Mouse (Mus musculus) limb, embryonic 12.5 days (tissue): ENCODE measurements at regions not wholly inside any gene's neighbourhood (a gene's known extent, or its start where the extent isn't known, plus 50 kb on each side); places are given as distances from the start of the nearest gene placed in this dataset.

Source experiments
- ATAC-seq: fragments of 200-750 bp; cut with Nextera tagmentation; 2 replicates; pipeline ENCODE4 v1.8.0; 2017; ENCODE audit warnings: low read depth, moderate TSS enrichment; ENCODE audit not compliant: insufficient number of reproducible peaks, insufficient read depth, low FRiP score, low TSS enrichment
- H3K27ac ChIP-seq: fragments of 300-500 bp; sonication (generic); 2 replicates; pipeline ENCODE4 v1.5.1; 2016; ENCODE audit warnings: mild to moderate bottlenecking, moderate library complexity
- H3K27me3 ChIP-seq: fragments of 300-500 bp; sonication (generic); 2 replicates; pipeline ENCODE4 v1.6.1; 2016; ENCODE audit warnings: mild to moderate bottlenecking, moderate library complexity
- H3K36me3 ChIP-seq: fragments of 300-500 bp; sonication (generic); 2 replicates; pipeline ENCODE4 v1.6.1; 2016; ENCODE audit warnings: mild to moderate bottlenecking, moderate library complexity
- H3K4me1 ChIP-seq: fragments of 300-500 bp; sonication (generic); replicated peaks from 2 replicates; pipeline ENCODE4 v1.6.1; 2016
- H3K4me2 ChIP-seq: fragments of 300-500 bp; sonication (generic); 2 replicates; pipeline ENCODE4 v1.6.1; 2016; ENCODE audit warnings: mild to moderate bottlenecking, moderate library complexity
- H3K4me3 ChIP-seq: fragments of 300-500 bp; sonication (generic); replicated peaks from 2 replicates; pipeline ENCODE4 v1.5.1; 2016; ENCODE audit warnings: mild to moderate bottlenecking
- H3K9ac ChIP-seq: fragments of 300-500 bp; sonication (generic); replicated peaks from 2 replicates; pipeline ENCODE4 v1.6.1; 2016; ENCODE audit warnings: mild to moderate bottlenecking, moderate library complexity
- H3K9me3 ChIP-seq: fragments of 300-500 bp; sonication (generic); 2 replicates; pipeline ENCODE4 v1.6.1; 2016; ENCODE audit warnings: mild to moderate bottlenecking, moderate library complexity
- WGBS: fragments of 180-500 bp; shearing (Covaris S2); methylation state at CpG from one replicate; pipeline ENCODE4 v1.1.7; 2016; 5-methylcytosine and 5-hydroxymethylcytosine counted together

DNA sequence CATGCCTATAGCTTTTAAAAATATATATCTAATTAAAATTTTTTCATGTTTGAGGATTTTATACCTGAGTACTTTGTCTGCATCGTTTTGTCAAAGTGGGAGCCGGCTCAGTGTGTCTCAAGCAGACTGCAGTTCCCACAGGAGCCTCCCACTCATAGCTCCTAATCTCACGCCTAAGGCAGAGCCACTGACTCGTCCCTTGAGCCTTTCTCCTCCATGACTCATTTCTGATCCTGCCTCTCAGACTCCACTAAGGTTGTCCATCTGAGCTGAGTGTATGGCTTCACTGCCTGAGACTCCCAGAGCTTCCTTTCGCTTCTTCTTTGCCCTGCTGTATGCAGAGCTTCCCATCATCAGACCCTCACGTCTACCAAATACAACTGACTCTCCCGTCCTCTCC lies 98.8 kb downstream of the Efnb2 start:
- H3K36me3 ChIP-seq = no peaks in the 10 kb centered on the region
- H3K9ac ChIP-seq = no peak overlapping the region
- no peak overlapping the region for H3K27ac ChIP-seq
- H3K4me3 ChIP-seq = no peak overlapping the region
- no peak overlapping the region for H3K4me2 ChIP-seq
- H3K4me1 ChIP-seq = peaks cover 3% of the 10 kb centered on the region; the same call in 1 of the 2 replicates
- no peaks in the 10 kb centered on the region for H3K27me3 ChIP-seq
- 76% methylated on average over 7 of the region's 7 CpGs for WGBS
- H3K9me3 ChIP-seq = no peaks in the 10 kb centered on the region
- no peak for ATAC-seq

GRCm38 (mm10) chr8:8558050-8558449 lies 103.0 kb downstream of the Efnb2 start:
- 75% methylated on average over 7 of the region's 7 CpGs for WGBS
- Histone ChIP-seq H3K4me2 (no peak overlapping the region), H3K9ac (no peak overlapping the region), H3K27me3 (no peaks in the 10 kb centered on the region; the same call in 1 of the 2 replicates), H3K36me3 (no peaks in the 10 kb centered on the region), H3K4me3 (no peak overlapping the region), H3K9me3 (no peaks in the 10 kb centered on the region), H3K4me1 (peaks cover 19% of the 10 kb centered on the region), H3K27ac (no peak overlapping the region)
- no peak for ATAC-seq

- H3K4me2 ChIP-seq = no peak overlapping the region
Measured at GRCm38 (mm10) chr8:8556152-8556551, 104.9 kb downstream of the Efnb2 start.

GRCm38 (mm10) chr8:8554691-8555090 lies 106.4 kb downstream of the Efnb2 start:
- ATAC-seq = no peak
- Histone ChIP-seq H3K9me3 (0 out of 2 replicates have a peak, but pooled peaks cover 4% of the 10 kb centered on the region), H3K4me1 (peaks cover 19% of the 10 kb centered on the region), H3K27ac (no peak overlapping the region), H3K4me3 (no peak overlapping the region), H3K4me2 (no peak overlapping the region), H3K9ac (no peak overlapping the region), H3K27me3 (no peaks in the 10 kb centered on the region; the same call in 1 of the 2 replicates), H3K36me3 (no peaks in the 10 kb centered on the region)
- WGBS = 92% methylated on average over 5 of the region's 5 CpGs

More at GRCm38 (mm10) chr8:8556152-8556551, 104.9 kb downstream of the Efnb2 start:
- H3K4me3 ChIP-seq = no peak overlapping the region
- H3K9ac ChIP-seq = no peak overlapping the region
- H3K27me3 ChIP-seq = no peaks in the 10 kb centered on the region; the same call in 1 of the 2 replicates
- H3K36me3 ChIP-seq = no peaks in the 10 kb centered on the region
- peak; percentile 42; the same call in 1 of the 2 replicates for ATAC-seq
- no peaks in the 10 kb centered on the region for H3K9me3 ChIP-seq
- 37% methylated on average over 10 of the region's 10 CpGs for WGBS
- H3K4me1 ChIP-seq = peaks cover 19% of the 10 kb centered on the region
- H3K27ac ChIP-seq = no peak overlapping the region

DNA sequence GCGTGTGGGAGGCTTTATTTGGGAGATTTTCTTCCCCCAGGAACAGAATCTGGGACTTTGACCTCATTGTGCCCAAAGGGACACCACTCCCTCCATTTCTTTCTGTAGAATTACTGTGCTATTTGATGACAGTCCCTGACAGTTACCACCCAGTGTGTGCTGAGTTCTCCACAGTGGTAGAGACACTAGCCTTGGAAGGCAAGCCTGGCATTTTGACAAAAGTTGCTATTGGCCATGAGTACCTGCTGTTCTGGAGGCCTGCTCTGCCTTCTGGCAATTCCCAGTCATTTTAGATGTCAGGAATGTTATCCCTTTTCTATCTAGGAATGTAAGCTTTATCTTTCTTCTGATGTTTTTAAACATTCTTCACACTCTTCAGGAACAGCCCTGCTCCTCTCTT lies 108.3 kb downstream of the Efnb2 start:
- H3K4me3 ChIP-seq = no peak overlapping the region
- H3K9ac ChIP-seq = no peak overlapping the region

DNA sequence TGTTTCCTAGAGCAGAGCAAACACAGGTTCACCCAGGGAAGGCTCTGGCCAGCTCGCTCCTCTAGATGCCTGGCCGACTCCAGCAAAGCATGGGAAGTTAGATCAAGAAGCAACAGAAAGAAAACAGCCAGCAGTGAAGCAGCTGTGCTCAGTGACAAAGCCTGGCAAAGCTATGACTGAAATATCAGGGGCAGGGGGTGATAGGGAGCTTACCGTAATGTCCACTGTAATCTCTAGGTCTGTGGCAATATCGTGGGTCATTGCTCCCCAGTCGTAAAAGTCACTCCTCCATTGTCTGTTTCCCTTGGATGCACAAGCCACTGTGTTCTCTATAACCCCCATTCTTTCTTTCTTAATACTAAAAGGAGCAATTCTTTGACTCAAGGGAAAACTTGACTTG lies 124.4 kb downstream of the Efnb2 start:
- Histone ChIP-seq H3K36me3 (no peaks in the 10 kb centered on the region), H3K4me2 (no peak overlapping the region), H3K27me3 (no peaks in the 10 kb centered on the region), H3K27ac (no peak overlapping the region), H3K9ac (no peak overlapping the region), H3K9me3 (no peaks in the 10 kb centered on the region), H3K4me3 (no peak overlapping the region), H3K4me1 (no peaks in the 10 kb centered on the region)
- no peak for ATAC-seq
- WGBS = 78% methylated on average over 5 of the region's 5 CpGs

More for the DNA sequence above, 108.3 kb downstream of the Efnb2 start:
- ATAC-seq = no peak
- no peaks in the 10 kb centered on the region; the same call in 1 of the 2 replicates for H3K27me3 ChIP-seq
- H3K36me3 ChIP-seq = no peaks in the 10 kb centered on the region
- H3K9me3 ChIP-seq = 0 out of 2 replicates have a peak, but pooled peaks cover 4% of the 10 kb centered on the region
- H3K27ac ChIP-seq = no peak overlapping the region
- WGBS = 87% methylated on average over 1 of the region's 1 CpGs
- no peak overlapping the region for H3K4me2 ChIP-seq
- H3K4me1 ChIP-seq = peaks cover 19% of the 10 kb centered on the region

DNA sequence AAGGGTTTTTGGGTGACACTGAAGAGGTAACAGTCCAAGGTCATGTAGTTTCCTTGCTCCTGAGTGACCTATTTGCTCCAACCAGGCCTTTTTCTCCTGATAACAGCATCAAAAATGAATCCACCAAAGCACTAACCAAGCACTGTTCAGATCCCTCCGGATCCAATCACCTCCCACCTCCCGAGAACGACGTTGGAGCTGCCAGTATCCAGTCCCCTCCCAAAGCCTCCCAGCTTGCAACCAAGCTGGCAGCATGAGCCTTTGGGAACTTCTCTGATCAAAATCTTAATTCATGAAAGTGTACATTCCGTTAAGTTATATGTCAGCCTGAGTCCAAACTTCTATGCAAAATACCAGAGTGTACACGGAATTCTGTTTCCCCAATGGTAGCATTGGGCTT lies 126.3 kb downstream of the Efnb2 start:
- no peaks in the 10 kb centered on the region for H3K4me1 ChIP-seq
- H3K36me3 ChIP-seq = no peaks in the 10 kb centered on the region
- ATAC-seq = no peak
- H3K9ac ChIP-seq = no peak overlapping the region
- 61% methylated on average over 6 of the region's 6 CpGs for WGBS
- H3K27me3 ChIP-seq = no peaks in the 10 kb centered on the region
- no peak overlapping the region for H3K4me3 ChIP-seq
- no peak overlapping the region for H3K27ac ChIP-seq
- H3K4me2 ChIP-seq = no peak overlapping the region
- no peaks in the 10 kb centered on the region for H3K9me3 ChIP-seq

GRCm38 (mm10) chr8:8532907-8533306 lies 128.1 kb downstream of the Efnb2 start:
- Histone ChIP-seq H3K4me1 (no peaks in the 10 kb centered on the region), H3K36me3 (no peaks in the 10 kb centered on the region), H3K4me3 (no peak overlapping the region), H3K4me2 (no peak overlapping the region), H3K27me3 (no peaks in the 10 kb centered on the region), H3K9ac (no peak overlapping the region), H3K9me3 (no peaks in the 10 kb centered on the region), H3K27ac (no peak overlapping the region)
- ATAC-seq = no peak
- whole genome bisulfite sequencing = 87% methylated on average over 5 of the region's 5 CpGs

GRCm38 (mm10) chr8:8530540-8530939 lies 130.5 kb downstream of the Efnb2 start:
- ATAC-seq = no peak
- WGBS = 66% methylated on average over 5 of the region's 5 CpGs
- Histone ChIP-seq H3K4me1 (no peaks in the 10 kb centered on the region), H3K27ac (no peak overlapping the region), H3K36me3 (no peaks in the 10 kb centered on the region), H3K9me3 (no peaks in the 10 kb centered on the region), H3K4me3 (no peak overlapping the region), H3K4me2 (no peak overlapping the region), H3K9ac (no peak overlapping the region), H3K27me3 (no peaks in the 10 kb centered on the region)

DNA sequence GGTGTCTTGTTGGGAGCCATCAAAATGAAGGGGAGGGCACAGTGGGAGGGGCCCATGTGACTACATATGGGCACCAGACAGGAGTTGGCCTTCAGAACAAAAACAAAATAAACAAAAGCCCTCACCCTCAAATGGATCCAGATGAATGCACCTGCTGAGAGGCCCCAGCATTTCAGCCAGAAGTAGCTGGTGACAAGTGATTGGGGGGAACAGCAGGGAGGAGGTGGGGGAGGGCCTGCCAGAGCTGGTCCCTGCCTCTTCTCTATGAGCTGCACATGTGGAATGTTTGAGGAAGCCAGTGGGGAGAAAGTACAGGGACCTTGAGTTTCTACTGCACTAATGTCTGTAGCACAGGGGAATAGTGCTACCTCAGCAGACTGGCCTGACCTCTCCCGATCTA lies 139.5 kb downstream of the Efnb2 start:
- Histone ChIP-seq H3K27ac (no peak overlapping the region), H3K4me1 (peaks cover 17% of the 10 kb centered on the region), H3K27me3 (no peaks in the 10 kb centered on the region), H3K9me3 (no peaks in the 10 kb centered on the region), H3K4me2 (no peak overlapping the region), H3K9ac (no peak overlapping the region), H3K36me3 (no peaks in the 10 kb centered on the region), H3K4me3 (no peak overlapping the region)
- 70% methylated on average over 1 of the region's 1 CpGs for WGBS
- ATAC-seq = no peak; the same call in 1 of the 2 replicates

- H3K4me2 ChIP-seq = no peak overlapping the region
- WGBS = 85% methylated on average over 3 of the region's 3 CpGs
- no peak for ATAC-seq
Measured at GRCm38 (mm10) chr8:8519772-8520191, 141.3 kb downstream of the Efnb2 start.

DNA sequence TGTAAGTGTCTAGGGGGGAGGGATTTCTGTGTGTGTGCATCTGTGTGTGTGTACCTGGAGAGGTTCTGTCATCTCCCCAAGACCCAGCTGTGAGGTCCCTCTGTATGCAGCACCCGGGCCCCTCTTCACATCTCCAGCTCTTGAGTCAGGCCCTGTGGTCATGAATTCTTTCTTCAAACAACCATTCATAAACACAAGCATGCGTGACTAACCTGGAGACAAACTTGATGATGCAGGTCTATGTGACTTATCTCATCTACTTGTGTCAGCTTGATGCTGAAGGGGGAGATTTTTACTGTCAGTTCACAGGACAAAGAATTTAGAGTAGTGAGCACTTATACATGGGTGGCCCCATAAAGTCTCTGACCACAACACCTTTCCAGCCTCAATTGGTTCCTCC lies 143.4 kb downstream of the Efnb2 start:
- 78% methylated on average over 2 of the region's 2 CpGs for WGBS
- Histone ChIP-seq H3K9ac (no peak overlapping the region), H3K9me3 (no peaks in the 10 kb centered on the region), H3K36me3 (no peaks in the 10 kb centered on the region), H3K27ac (no peak overlapping the region), H3K4me3 (no peak overlapping the region), H3K27me3 (no peaks in the 10 kb centered on the region), H3K4me2 (no peak overlapping the region), H3K4me1 (peaks cover 12% of the 10 kb centered on the region)
- ATAC-seq = no peak

More at GRCm38 (mm10) chr8:8519772-8520191, 141.3 kb downstream of the Efnb2 start:
- H3K4me3 ChIP-seq = no peak overlapping the region
- no peaks in the 10 kb centered on the region for H3K27me3 ChIP-seq
- no peak overlapping the region for H3K27ac ChIP-seq
- H3K36me3 ChIP-seq = no peaks in the 10 kb centered on the region
- H3K9me3 ChIP-seq = no peaks in the 10 kb centered on the region
- peaks cover 15% of the 10 kb centered on the region for H3K4me1 ChIP-seq
- no peak overlapping the region for H3K9ac ChIP-seq
